Mouse (Mus musculus): ENCODE measurements around the gene Trmt2a. TPM values are rescaled to one million over a fixed set of nuclear protein-coding genes. Genes with fewer than 3 reads are reported as not detected.

Trmt2a gene
- total and polyA plus RNA-seq, 2 experiments from 2014 or later, result 67.2 to 82.4 TPM

DNA sequence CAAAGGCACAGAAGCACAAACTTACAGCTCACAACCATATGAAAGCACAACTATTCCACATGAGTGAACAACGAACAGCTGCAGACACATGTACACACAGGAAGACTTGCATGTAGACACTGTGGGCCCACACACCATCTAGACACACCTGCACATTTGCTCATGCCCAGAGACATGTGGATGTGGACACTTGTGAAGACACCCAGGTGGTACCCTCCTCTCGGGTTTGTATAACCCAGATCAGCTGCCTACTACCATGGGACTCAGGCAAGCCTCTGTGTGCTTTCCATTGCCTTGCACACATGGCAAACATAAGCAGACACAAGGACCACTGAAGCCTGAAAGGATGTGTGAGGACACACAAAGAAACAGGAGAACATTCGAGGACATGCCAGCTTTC, 17.4 kb upstream of the Trmt2a start:
- H3K9ac ChIP-seq, result no peak overlapping the region
- H3K4me2 ChIP-seq (ENCODE audit: low read depth), result no peak overlapping the region
- TF ChIP-seq CTCF (IDR thresholded peaks at IDR 0.05; ENCODE audit: low read depth), result no peak
- H3K27ac ChIP-seq (ENCODE audit: low read depth, low read length), result no peak overlapping the region
- no peak for DNase-seq
- WGBS, result 84% methylated on average over 3 of the region's 3 CpGs
- H3K27me3 ChIP-seq (ENCODE audit: insufficient read depth, low read length), result no peaks in the 10 kb centered on the region
- peaks cover 30% of the 10 kb centered on the region for H3K36me3 ChIP-seq (ENCODE audit: insufficient read depth)
- H3K4me1 ChIP-seq (ENCODE audit: insufficient read depth), result peaks cover 10% of the 10 kb centered on the region
- no peak overlapping the region for H3K4me3 ChIP-seq (ENCODE audit: low read depth, low read length)
- no peaks in the 10 kb centered on the region for H3K9me3 ChIP-seq (ENCODE audit: low read length)
- no peak for ATAC-seq

DNA sequence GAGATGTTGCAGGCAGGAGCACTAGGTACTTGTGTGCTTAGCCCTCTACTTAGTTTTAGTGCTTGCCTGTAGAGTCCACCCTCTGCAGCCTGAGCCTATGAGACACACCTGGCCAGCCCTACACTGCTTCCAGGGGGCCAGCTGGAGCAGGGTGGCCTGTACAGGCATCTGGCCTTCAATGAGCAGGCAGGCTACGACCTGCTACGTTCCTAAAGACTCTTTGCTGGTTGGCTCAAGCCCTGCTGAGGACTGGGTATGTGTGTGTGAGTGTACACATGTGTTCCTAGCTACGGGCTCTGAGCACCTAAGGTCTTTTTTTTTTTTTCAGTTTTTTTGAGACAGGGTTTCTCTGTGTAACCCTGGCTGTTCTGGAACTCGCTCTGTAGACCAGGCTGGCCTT, 17.0 kb upstream of the Trmt2a start:
- Histone ChIP-seq H3K27ac (ENCODE audit: low read depth, low read length) (no peak overlapping the region), H3K4me3 (ENCODE audit: low read depth, low read length) (no peak overlapping the region), H3K9me3 (ENCODE audit: low read length) (no peaks in the 10 kb centered on the region), H3K36me3 (ENCODE audit: insufficient read depth) (peaks cover 26% of the 10 kb centered on the region), H3K4me1 (ENCODE audit: insufficient read depth) (peaks cover 10% of the 10 kb centered on the region), H3K4me2 (ENCODE audit: low read depth) (no peak overlapping the region), H3K27me3 (ENCODE audit: insufficient read depth, low read length) (no peaks in the 10 kb centered on the region), H3K9ac (no peak overlapping the region)
- ATAC-seq (no peak), DNase-seq (no peak)
- WGBS, result 86% methylated on average over 4 of the region's 4 CpGs
- no peak for TF ChIP-seq CTCF (IDR thresholded peaks at IDR 0.05; ENCODE audit: low read depth)

GRCm38 (mm10) chr16:18233451-18233850, 15.0 kb upstream of the Trmt2a start:
- Histone ChIP-seq H3K4me1 (ENCODE audit: insufficient read depth) (peaks cover 10% of the 10 kb centered on the region), H3K9me3 (ENCODE audit: low read length) (no peaks in the 10 kb centered on the region), H3K4me2 (ENCODE audit: low read depth) (peak overlapping the region; percentile 85), H3K27me3 (ENCODE audit: insufficient read depth, low read length) (no peaks in the 10 kb centered on the region), H3K9ac (peak overlapping the region; percentile 81; the same call in 1 of the 2 replicates), H3K36me3 (ENCODE audit: insufficient read depth) (peaks cover 13% of the 10 kb centered on the region), H3K4me3 (ENCODE audit: low read depth, low read length) (no peak overlapping the region), H3K27ac (ENCODE audit: low read depth, low read length) (no peak overlapping the region)
- ATAC-seq (no peak), DNase-seq (no peak)
- TF ChIP-seq CTCF (IDR thresholded peaks at IDR 0.05; ENCODE audit: low read depth), result no peak
- WGBS, result 57% methylated on average over 1 of the region's 1 CpGs

- no peak for TF ChIP-seq CTCF (IDR thresholded peaks at IDR 0.05; ENCODE audit: low read depth)
- H3K4me2 ChIP-seq (ENCODE audit: low read depth), result peak overlapping the region; percentile 85
- DNase-seq (no peak), ATAC-seq (peak; percentile 4; the same call in 1 of the 2 replicates)
- peak overlapping the region; percentile 84 for H3K4me3 ChIP-seq (ENCODE audit: low read depth, low read length)
- H3K27me3 ChIP-seq (ENCODE audit: insufficient read depth, low read length), result no peaks in the 10 kb centered on the region
- H3K4me1 ChIP-seq (ENCODE audit: insufficient read depth), result peaks cover 10% of the 10 kb centered on the region
- H3K27ac ChIP-seq (ENCODE audit: low read depth, low read length), result peak overlapping the region; percentile 89
- peaks cover 12% of the 10 kb centered on the region for H3K36me3 ChIP-seq (ENCODE audit: insufficient read depth)
- no peaks in the 10 kb centered on the region for H3K9me3 ChIP-seq (ENCODE audit: low read length)
- 16% methylated on average over 13 of the region's 13 CpGs for WGBS
- peak overlapping the region; percentile 81 for H3K9ac ChIP-seq
Measured at GRCm38 (mm10) chr16:18233919-18234670, 14.4 kb upstream of the Trmt2a start.

- Histone ChIP-seq H3K36me3 (ENCODE audit: insufficient read depth) (peaks cover 18% of the 10 kb centered on the region), H3K4me3 (ENCODE audit: low read depth, low read length) (peak within 1 kb of the TSS; percentile 84), H3K27ac (ENCODE audit: low read depth, low read length) (peak within 1 kb of the TSS; percentile 89), H3K27me3 (ENCODE audit: insufficient read depth, low read length) (no peaks in the 10 kb centered on the region), H3K9ac (peak within 1 kb of the TSS; percentile 81), H3K4me2 (ENCODE audit: low read depth) (peak within 1 kb of the TSS; percentile 85), H3K9me3 (ENCODE audit: low read length) (no peaks in the 10 kb centered on the region), H3K4me1 (ENCODE audit: insufficient read depth) (peaks cover 10% of the 10 kb centered on the region)
- peak; percentile 84 for DNase-seq
- 1% methylated on average over 51 of the region's 79 CpGs for WGBS
- TF ChIP-seq CTCF (IDR thresholded peaks at IDR 0.05; ENCODE audit: low read depth), result no peak
- peak; percentile 90 for ATAC-seq
Measured at GRCm38 (mm10) chr16:18234671-18235388, 13.6 kb upstream of the Trmt2a start, which contains the start of gene Zdhhc8. Zdhhc8 (minus strand) TSS chr16:18235136.

DNA sequence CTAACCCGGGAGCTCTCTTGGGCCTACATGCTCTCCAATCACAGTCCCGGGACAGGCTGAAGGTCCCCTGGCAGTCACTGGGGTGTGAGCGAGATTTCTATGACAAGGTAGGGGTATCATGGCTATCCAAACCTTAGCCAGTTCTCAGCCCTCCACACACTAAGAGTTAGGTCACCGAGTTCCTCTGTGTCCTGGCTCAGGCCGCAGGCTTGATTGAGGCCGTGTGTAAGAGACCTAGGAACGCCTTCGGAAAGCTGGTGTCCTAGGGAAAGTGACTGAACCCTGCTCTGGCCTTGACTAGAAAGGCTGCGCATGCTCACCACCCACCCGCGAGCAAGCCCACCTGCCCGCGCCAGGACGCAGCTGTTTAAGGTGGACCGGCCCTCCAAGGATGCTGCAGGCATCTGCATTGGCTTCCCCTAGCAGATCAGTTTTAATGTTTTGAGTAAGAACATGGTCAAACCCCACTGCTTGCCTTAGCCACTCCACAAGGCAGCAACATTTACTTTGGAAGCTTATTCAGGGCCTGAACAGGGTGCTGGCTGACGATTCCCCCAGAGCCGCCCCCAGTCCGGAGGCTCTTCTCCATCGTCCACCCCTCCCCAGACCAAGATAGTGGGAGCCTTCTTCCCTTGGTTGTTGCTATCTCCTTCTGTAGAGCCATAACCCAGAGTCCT, 13.0 kb upstream of the Trmt2a start:
- TF ChIP-seq CTCF (IDR thresholded peaks at IDR 0.05; ENCODE audit: low read depth), result no peak
- Histone ChIP-seq H3K27me3 (ENCODE audit: insufficient read depth, low read length) (no peaks in the 10 kb centered on the region), H3K9me3 (ENCODE audit: low read length) (no peaks in the 10 kb centered on the region), H3K9ac (peak overlapping the region; percentile 81), H3K4me3 (ENCODE audit: low read depth, low read length) (peak overlapping the region; percentile 84), H3K4me1 (ENCODE audit: insufficient read depth) (peaks cover 10% of the 10 kb centered on the region), H3K27ac (ENCODE audit: low read depth, low read length) (peak overlapping the region; percentile 89), H3K4me2 (ENCODE audit: low read depth) (peak overlapping the region; percentile 85), H3K36me3 (ENCODE audit: insufficient read depth) (peaks cover 25% of the 10 kb centered on the region)
- WGBS, result 5% methylated on average over 19 of the region's 19 CpGs
- peak; percentile 80 for ATAC-seq
- DNase-seq, result peak; percentile 78
